Mouse (Mus musculus) ES-E14 (cell line): ENCODE results near the gene Ltbp2.

Experiments used
- CHD2 ChIP-seq: IDR thresholded peaks from 2 replicates; pipeline ENCODE4 v1.6.1; 2014; ENCODE audit warnings: mild to moderate bottlenecking, low read depth, low read length, inconsistent platforms
- HCFC1 ChIP-seq: IDR thresholded peaks from 2 replicates; pipeline ENCODE4 v1.6.1; 2012; ENCODE audit warnings: low read length, inconsistent platforms, borderline replicate concordance; ENCODE audit not compliant: insufficient read depth

- TF ChIP-seq CHD2: no peak
- TF ChIP-seq HCFC1: no peak
Measured at GRCm38 (mm10) chr12:84790853-84791252, 85.5 kb downstream of the Ltbp2 start.
